Mouse (Mus musculus) left cerebral cortex, adult 6 months (tissue): ENCODE measurements around the gene Catsperg2. TPM values are rescaled to one million over a fixed set of nuclear protein-coding genes. Genes with fewer than 3 reads are reported as not detected.

ENCODE experiments used
- long read RNA-seq, 2 experiments: library from polyadenylated mRNA; unstranded; transcript quantifications; one replicate each; pipeline ENCODE4 v2.0.0; 2019 to 2020
- polyA plus RNA-seq: library from polyadenylated mRNA; unstranded; fragments of <200 nt; fragmentation: Nextera tagmentation; gene quantifications from 2 replicates; pipeline ENCODE4 v1.2.3, GENCODE M21; 2021

The Catsperg2 gene
- polyA plus RNA-seq: not detected in 2 replicates
- long read RNA-seq, experiment 1, partial matches to known transcripts: 0 of 1 reads
- long read RNA-seq, experiment 1, other reads (novel, unspliced or antisense): 1 of 1 reads
- long read RNA-seq, experiment 2: 0 reads

DNA sequence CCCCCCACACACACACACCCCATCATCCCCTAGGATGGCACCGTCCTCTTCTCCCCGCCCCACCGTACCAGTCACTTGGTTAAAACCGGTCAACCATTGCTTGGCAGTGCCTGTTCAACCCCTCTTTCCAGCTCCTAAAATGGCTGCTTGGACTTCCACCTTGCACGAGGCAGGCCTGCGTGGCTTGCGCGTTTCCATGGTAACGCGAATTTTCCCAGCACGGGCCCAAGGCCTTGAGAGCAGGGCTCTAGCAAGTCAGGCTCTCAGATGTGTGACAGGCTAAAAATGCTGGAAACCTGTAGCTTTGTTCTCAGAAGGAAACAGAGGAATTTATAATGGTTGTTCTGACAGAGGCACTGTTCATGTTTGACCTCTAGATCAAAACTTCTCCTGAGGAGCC, at the start of gene Catsperg2:
Gene Catsperg2, minus strand, starts transcription at position 173 of the 400 bp plus-strand sequence.

DNA sequence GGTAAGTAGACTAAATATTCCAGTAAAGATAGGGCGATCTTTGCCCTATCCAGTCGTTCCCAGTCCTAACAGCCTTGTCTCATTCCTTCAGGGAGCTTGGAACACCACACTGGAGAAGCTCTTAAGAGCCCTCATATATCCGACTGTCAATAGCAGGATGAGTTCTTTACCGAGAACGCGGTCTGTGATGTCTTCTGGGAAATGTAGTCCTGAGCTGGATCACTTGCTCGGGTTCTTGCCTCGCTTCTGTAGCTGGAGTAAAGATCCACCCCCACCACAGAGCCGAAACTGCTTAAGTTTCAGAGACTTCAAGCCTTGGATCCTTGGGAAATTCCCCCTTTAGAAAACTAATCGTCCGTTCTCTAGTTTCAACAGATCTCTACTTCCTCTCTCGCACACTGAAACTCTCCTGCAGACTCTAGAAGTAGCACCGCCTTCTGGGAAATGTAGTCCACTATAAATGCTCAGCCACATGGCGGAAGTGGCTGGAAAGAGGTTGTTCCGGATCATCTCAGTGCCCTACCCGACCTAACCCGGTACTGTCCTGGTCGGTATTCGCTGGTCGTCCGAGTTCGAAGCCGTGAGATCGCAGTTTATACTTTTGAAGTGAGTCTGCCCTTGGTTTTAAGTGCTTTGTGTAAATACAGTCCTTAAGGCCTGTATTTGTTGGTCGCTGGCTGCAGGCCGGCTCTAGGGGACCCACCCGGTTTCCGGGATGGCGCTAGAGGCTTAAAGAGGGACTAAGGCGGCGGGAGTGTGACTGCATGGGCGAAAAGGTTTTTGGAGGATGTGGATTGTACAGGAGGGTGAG, 41.5 kb upstream of the Catsperg2 start, which contains the start of gene Zfp84:
Gene Zfp84, plus strand, starts transcription at position 463 of the 811 bp plus-strand sequence.

Other genes starting within 250 kb of the Catsperg2 start
- gene Sipa1l3, start 208.4 kb downstream of the Catsperg2 start, polyA plus RNA-seq: 10.3 and 15.9 TPM in 2 replicates
- gene Zfp84, start 41.5 kb upstream of the Catsperg2 start, polyA plus RNA-seq: 4.5 and 5.1 TPM in 2 replicates
- 7.4 and 9.3 TPM in 2 replicates for gene Zfp30, start 57.0 kb upstream of the Catsperg2 start, polyA plus RNA-seq
- gene Zfp790, start 89.1 kb upstream of the Catsperg2 start, polyA plus RNA-seq: 5.4 and 5.5 TPM in 2 replicates
- 5.5 TPM in 2 replicates for gene Zfp940, start 126.6 kb upstream of the Catsperg2 start, polyA plus RNA-seq
- gene Zfp420, start 132.9 kb upstream of the Catsperg2 start, polyA plus RNA-seq: 5.6 and 7.6 TPM in 2 replicates
- gene Zfp27, start 179.5 kb upstream of the Catsperg2 start, polyA plus RNA-seq: 6.9 and 9.4 TPM in 2 replicates
- 1.4 and 1.8 TPM in 2 replicates for gene Zfp383, start 181.2 kb upstream of the Catsperg2 start, polyA plus RNA-seq
- gene Zfp74, start 227.1 kb upstream of the Catsperg2 start, polyA plus RNA-seq: 7.3 and 10.7 TPM in 2 replicates